Mouse (Mus musculus) right cerebral cortex, postnatal 25 days (tissue): ENCODE measurements at regions not wholly inside any gene's neighbourhood (a gene's known extent, or its start where the extent isn't known, plus 50 kb on each side); places are given as distances from the start of the nearest gene placed in this dataset.

ENCODE experiments used
- DNase-seq: peaks from one replicate; pipeline ENCODE4 v3.0.0; 2022

DNA sequence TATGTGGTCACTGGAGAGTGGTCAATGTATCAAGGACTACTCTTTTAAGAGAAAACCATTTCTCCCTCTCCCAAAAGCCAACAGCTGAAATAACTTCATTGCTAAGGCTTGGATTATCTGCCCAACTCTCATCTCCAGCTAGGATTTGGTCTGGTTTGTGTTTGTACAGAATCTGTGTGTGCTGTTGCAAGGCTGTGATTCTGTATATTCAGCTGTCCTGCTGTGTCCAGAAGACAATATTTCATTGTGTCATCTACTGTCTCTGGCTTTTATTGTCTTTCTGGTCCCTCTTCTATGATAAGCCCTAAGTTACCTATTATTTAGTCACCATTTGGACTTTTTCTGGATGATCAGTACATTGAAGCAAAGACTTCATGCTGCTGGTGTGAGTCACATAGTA is 110.9 kb downstream of the Cenpc1 start:
- DNase-seq, result no peak

DNA sequence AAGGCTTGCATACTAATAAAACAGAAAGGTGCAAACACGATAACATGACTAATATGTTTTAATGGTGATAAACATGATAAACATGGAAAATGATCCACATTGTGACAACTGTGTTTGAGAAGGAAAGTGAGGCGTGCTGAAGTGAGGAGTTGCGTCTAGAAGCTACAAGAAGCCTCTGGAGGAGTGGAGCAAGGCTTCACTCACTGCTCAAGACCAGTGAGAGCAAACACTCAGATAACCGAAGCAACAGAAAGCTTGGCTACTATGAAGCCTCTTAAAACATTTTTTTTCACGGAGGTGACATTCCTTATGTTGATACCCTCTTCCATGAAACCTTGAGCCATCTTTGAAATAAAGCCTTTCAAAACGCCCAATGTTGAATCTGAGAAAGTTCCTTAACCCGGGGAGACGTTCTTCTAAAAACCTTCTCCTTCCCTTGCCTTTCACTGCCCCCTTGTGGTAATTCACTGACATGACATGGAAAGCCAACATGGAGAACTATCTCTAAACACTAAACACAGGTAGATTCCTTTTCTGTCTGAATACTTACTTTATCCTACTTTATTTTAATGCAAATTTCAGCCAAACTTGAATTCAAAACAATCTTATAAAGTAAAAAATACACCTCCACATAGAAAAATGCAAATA is 128.6 kb downstream of the Cenpc1 start:
- DNase-seq, result peak; percentile 39

DNA sequence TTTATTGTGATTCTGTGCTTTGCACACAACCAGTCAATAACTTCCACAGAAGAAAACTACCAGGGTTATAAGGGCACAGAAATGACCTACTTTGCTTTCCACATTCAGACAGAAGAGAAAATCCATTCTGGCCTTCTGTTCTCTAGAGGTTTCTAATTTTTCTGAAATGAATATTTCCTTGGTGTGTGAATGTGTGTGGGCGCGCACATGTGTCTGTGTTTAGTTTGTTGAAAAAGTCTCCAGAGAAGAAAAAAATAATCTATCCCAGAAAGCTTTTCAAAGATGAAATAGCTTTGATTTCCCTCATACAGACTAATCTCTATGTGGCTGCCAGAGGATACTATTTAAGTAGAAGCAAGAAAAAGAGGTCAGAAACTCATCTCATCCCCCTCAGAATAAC is 147.1 kb downstream of the Cenpc1 start:
- DNase-seq, result peak; percentile 29

DNA sequence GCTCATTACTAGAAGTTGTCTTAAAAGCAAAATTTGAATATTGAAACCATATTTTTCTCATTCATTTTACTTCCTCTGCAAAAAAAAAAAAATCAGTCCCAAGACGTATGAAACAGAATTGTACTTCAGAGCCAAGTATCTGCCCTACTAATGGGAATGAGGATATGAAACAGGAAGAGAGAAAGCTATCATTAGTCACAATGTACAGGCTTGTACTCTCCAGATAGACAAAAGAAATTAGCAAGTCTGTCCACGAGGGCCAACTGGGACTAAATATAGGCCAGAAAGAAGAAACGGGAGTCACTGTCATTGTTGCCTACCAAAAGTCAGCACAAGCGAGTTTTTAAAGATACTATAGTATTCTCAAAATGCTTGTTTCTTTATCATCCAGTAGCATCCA is 150.4 kb downstream of the Cenpc1 start:
- DNase-seq, result no peak

DNA sequence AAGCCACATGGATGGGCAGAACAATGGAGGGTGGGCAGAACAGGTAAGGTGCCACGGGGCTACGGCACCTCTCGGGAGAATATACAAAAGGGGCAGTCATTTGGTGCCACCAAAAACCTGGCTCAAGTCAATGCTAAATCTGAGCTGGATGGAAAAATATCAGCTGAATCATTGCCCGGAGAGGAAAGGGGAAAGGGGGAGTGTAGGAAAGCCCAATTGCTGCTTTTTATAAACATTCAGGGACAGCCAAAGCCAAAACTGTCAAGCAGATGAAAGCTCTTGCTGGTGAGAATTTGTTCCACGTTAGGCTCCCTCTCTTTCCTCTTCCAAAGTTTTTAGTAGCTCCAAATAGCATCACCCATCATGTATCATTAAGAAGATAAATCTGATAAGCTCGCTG is 168.9 kb downstream of the Cenpc1 start:
- no peak for DNase-seq

DNA sequence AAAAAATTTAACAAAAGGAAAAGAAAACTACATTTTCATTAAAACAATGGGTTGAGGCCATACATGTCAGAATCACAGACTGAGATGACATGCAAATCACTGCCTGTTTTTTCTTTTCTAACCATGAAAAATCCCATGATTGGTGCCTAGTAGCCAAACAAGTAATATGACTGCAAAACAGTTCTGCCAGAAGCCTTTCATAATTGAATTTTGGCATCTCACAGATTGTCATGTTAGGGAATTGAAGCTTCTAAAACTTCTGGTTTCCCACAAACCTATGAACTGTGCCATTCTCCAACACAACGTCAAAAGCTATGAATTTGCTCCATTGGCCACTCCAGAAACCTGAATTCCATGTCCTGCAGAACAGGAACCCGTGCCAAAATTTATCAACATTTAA is 169.6 kb downstream of the Cenpc1 start:
- DNase-seq, result no peak

DNA sequence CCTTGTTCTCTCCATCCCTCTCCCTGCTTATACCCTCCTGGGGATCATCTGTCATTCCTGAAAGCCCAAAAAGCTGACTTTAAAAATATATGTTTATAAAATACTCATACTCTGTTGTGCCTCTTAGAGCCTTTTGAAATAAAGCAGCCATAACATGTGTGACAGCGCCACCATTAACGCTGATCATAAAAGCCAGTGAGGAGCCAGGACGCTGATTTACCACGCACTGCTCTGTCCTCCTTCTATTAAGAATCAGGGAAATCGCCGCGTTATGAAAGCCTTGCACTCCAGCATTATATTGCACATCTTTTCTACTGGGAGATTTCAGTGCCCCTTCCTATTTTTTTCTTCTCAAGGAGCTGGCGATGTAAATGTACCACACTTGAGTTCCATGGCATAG is 195.1 kb downstream of the Cenpc1 start:
- no peak for DNase-seq

DNA sequence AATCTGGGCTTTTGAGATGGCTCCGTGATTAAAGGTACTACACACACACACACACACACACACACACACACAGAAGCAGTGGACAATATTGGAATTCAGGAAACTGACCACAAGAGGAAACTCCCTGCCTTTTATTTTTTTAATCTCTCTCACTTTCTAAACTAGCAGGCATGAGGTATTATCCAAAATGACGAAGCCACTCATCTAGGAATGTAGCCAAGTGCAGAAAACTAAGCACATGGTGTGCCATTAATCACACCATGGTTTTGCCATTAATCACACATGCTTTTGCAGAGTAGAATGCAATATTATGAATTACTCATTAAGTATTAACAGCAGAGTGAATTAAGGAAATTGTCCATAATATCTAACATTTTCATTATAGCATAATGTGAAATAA is 232.8 kb downstream of the Cenpc1 start:
- DNase-seq, result no peak

DNA sequence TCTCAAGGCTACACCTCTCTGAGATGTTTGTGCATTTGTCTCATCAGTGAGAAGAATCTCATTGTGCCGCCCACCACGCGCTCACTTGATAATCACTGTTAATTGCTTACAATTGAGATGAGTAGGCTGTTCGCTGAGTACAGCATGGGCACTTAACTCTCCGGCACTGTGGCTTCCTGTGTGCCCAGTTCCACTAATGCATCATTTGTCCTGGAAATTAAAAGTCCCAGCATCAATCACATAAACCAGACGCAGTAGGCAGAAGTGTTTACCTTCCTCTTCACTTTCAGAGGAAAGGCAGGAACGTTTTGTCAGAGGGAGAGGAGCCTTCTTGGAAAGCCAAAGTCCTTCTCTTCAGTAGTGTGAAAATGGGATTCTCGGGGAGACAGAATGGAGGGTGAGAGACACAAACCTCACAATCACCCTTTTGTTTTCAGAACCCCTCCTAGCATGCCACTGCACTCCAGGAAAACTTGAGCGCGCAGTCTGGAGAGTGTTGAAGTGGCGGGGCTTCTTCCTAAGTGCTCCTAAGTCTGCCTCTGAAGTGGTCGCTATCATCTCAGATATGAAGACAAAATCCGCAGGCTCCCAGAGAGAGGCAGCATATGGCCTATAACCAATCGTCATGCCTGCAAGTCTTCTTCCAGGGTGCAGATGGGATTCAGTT is 269.7 kb downstream of the Cenpc1 start:
- peak; percentile 17 for DNase-seq

DNA sequence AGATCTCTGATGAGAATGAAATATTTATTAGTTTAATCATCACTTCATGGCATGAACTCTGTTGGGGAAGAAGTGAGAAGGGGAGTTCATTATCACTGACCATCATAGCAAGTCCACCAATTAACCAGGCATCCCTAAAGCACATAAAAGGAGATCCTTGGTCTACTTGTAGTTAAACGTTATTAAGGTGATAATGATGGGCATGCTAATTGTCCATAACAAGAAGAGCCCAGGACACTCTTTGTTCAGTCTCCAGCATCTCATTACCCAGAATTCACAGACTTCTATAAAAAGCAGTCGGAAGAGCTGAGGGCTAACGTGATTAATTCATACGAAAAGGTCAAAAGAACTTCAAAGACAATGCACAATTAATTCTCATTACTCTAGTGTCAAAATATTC is 272.2 kb downstream of the Cenpc1 start:
- no peak for DNase-seq

DNA sequence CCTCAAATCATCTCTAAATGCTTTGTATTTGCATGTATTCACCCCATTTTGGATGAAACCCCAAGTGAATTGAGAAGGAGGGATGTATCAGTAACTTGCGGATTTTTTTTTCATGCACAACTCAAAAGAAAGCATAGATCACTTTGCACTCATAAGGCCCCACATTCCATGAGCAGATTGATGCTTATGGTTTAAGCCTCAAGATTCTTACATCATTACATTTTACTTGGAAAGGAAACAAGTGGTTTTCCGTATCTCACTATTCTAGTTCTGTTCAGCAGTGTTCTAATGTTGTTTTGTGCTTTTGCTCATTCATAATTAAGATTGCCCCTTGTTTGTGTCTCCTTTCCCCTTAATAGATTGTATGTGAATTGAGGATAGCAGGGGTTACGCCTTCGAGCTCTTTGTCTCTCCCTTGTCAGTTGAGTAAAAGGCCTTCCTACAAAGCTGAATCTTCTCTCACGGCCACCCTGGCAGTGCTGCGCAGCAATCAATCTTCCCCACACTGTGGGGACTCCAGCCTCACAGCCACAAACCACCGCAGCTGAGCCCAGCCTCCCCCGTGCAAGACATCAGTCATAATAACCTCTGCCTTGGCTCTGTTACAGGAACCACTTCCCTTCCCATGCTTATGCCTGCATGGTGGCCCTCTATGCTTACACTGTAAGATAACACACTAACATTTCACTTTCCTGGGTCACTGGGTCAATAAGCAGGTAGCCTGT is 284.5 kb downstream of the Cenpc1 start:
- DNase-seq, result no peak

DNA sequence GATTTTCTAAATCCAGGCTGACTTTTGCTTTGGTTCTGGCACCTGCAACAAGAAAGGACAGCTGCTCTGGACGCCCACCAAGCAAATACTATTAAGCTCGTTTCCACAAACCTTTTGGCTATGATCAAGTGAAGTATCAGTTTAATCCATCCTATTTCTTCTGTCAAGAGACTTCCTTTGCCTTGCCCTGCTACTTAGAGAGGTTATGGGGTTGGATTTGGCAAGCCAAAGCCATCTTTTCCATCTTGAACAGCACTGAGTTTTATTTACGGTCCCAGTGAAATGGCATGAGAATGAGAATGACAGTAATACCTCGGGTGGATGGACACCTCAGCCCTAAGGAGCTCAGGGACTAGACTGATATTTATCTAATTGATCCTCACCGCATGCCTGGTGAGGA is 285.4 kb downstream of the Cenpc1 start:
- no peak for DNase-seq

DNA sequence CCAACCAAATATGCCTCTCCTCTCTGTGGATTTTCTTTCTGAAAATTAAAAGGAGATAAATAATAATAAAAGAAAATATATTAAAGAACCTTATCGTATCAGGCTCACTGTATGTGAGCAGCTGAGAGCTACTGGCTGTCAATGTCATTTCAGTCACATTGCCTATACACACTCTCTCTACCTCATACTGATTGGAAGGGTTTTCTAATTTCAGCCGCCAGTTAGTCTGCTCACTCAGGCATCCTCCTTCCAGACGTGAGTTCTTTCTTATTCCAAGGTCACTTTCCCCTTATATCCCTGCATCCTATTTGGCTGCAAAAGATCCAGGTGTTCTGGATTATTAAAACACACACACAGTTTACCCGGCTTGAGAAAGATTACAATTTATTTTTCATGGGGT is 286.2 kb downstream of the Cenpc1 start:
- DNase-seq, result no peak

DNA sequence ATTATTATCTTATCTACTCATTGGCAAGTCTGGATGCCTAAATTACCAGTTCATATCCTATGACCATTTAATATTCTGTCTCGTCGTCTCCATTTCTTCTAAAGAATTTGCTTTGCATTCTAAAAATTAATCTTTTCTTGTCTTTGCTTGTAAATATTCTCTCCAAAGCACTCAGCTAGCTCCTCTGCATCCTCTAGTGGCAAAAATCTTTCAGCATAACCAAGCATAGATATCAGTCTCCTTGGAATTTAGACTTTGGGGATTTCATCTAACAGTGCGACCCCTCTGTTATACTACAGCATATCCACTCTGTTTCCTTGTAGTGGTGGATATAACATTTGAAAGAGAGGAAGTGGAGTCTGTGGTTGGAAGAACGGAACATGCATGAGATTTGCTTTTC is 292.7 kb downstream of the Cenpc1 start:
- no peak for DNase-seq

DNA sequence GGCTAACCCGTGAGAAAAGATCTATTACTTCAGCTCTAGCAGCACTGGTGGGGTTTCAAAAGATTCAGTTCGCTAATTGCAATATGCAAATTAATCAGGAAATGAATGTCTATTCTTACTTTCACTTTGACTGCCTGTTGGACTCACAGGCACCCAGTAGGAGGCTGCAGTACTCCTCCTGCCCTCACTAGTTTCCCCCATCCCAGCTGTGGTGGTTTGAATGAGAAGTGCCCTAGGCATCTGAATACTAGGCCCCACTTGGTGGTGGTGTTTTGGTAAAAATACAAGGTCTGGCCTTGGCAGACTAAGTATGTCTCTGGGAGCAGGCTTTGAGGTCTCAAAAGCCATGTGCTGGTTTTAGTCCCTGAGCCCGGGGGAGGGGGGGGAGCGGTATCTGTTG is 293.3 kb downstream of the Cenpc1 start:
- DNase-seq, result no peak

DNA sequence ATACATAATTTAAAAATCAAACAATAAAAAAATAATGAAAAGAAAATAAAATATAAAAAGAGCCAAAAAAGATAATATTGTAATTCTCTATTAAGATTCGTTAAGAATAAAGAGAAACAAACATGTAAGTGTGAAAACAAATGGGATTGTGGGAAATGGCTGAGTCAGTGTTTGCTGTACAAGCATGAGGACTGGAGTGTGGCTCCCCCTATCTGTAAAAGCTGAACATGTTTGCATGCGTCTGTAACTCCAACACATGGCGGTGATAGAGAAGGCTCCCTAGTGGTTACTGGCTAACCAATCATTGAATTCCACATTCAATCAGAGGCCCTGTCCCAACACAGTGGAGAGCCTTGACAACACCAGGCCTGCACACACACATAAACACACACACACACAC is 298.2 kb downstream of the Cenpc1 start:
- DNase-seq, result no peak

DNA sequence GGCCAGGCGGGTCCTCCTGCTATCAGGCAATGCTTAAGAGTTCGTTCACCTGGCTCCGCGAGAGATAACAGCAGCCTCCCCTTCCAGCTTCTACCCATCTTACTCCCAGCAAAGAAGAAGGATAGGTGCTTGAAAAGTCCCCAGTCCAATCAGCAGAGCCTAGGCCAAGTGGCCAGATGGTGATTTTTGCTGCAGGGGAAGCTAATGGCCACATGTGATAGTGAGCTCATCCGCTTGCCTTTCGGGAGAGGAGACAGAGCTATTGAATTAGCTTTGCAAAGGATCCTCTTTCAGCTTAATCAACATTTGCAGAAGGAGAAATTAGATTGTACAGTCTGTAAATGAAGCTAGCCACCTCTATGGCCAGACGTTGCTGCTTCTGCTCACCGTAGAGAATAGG is 308.7 kb downstream of the Cenpc1 start:
- DNase-seq, result no peak

DNA sequence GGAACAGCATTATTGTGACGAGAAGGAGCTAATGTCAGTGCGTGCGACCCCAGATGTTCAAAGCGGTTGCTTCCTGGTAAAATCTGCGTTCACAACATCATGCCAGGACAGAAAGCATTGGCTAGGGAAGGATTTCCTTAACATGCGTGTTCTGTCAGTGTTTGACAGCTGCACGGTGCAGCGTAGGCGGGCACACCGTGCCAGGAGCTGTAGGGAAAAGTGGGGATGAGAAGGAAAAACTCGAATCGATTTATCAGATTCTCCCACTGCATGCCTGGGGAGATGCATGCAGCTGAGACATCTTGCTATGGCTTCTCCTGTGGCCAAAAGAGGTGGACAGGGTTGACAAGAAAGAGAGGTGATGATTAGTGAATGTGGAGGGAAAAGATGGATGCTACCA is 311.2 kb downstream of the Cenpc1 start:
- DNase-seq, result peak; percentile 16

DNA sequence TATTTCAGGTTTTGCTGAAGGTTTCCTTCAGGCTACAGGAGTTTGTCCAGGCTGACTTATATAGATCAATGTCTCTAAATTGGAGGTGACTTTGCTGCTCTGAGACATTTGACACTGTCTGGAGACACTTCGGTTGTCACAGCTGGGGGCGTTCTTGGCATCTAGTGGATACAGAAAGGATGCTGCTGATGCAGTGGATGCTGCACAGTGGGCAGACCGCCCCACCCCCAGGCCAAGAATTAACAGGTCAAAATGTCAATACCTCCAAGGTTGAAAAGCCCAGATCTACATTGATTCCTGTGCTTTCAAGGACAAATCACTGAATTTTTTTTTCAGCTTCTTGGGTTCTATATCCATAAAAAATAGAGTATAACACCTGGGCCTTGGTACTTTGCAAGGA is 312.3 kb downstream of the Cenpc1 start:
- DNase-seq, result no peak

DNA sequence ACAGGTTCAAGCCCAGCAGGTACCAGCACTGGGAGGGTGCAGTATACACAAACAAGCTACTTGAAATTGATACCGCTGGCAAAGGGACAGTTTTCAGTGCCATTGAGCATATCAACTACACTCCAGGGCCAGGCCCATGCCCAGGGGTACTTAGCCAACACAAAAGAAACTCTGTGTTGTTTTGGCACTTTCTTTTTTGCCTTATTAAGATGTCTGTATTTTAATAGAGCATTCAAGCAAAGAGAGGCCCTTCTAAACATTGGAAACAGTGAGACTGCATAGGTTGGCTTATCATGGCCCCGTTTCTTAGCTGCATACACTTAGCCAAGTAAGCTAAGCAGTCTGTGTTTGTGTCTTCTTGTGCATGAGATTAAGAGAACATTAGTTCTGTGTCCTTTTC is 313.7 kb downstream of the Cenpc1 start:
- no peak for DNase-seq

DNA sequence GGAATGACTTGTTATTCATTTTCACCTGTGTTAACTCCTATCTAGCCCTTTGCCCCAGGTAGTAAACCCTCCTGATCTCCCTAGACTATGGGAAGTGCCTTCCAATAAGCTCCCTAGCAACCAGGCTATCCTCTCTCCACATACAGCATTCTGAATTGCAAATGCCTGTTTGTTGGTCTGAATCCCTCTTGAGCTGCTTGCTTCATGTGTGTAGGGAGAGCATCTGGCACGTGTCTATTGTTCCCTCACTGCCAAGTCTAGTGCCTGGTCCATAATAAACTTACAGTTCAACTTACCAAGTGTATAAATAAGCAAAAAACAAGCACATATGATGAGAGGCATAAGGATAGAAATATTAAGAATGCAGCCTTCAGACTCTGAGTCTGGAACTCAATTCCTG is 314.5 kb downstream of the Cenpc1 start:
- no peak for DNase-seq

DNA sequence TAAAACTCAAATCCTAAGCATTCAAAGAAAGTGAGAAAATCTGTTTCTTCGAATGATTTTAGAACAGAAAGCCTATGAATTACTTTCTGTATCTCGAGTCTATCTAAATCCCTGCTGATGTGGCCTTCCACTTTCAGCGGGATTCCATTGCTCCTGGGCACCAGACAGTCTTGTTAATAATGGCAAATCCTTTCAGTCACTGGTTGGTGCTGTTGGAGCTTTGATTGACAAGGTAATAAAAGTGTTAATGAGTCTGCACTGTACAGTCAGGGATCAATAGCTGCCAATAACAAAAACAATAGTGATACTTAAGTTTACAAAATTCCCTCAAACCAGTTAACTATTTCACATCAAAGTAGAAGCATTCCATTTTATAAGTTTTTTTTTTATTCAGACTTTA is 335.8 kb downstream of the Cenpc1 start:
- no peak for DNase-seq

DNA sequence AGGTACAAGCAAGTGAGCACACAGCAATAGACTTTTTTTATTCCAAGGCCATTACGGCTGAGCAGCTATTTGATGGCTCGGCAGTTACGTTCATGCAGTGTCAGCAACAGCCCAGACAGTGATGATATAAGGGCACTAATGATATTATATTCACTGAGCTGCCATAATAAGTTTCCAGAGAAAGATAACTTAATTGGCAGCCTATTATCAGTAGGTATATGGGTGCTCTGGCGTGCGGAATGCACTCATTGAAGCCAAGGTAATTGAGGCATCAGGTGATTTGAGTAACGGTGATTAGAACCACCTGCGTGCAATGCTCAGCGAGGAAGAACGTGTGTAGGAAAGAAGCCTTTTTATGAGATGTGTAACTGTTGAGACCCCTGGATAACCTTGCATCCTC is 358.0 kb downstream of the Cenpc1 start:
- no peak for DNase-seq

DNA sequence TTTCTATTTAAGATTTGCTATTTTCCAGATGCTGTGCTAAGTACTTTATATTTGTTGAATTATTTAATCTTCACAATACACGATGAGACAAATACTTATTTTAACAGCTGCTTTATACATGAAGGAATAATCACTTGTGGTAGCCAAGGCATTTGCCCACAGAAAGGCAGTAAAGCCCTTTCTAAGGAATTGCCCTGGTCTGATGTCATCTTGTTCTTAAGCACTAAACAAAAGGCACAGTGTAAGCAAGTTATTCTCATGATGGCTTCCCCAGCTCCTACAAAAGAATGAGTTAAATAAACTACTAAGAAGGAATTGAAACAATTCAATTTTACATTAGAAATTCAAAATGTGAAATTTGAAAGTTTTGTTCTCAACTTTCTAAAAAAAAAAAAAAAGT is 358.8 kb downstream of the Cenpc1 start:
- no peak for DNase-seq

DNA sequence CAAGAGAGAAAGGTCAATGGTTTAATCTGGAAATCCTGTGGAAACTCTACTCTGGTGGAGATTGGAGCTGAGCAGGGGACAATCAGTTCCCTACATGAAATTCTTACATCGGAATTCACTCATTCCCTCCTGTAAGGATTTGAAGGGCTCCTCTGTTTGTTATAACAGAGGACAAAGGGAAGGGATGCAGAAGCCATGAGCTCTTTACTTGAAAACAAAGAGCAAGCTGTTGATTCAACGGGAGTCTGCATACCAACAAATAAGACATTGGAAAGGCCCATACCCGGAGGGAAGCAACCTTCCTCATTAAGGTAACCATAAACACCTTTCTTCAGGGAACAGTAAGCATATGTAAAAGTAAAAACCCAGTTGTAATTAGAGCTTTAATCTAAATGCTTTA is 359.3 kb downstream of the Cenpc1 start:
- no peak for DNase-seq
